Mouse (Mus musculus) bone marrow macrophage, adult 2 months (primary cell): Measurements from ENCODE around the gene Smok2b.

Experiments
- CTCF ChIP-seq: IDR thresholded peaks from 2 replicates; pipeline ENCODE4 v1.5.1; 2012; ENCODE audit warnings: low read depth, mild to moderate bottlenecking, low read length, moderate library complexity
- POLR2A ChIP-seq: IDR thresholded peaks from 2 replicates; pipeline ENCODE4 v1.6.1; 2012; ENCODE audit warnings: mild to moderate bottlenecking, low read depth, low read length, borderline replicate concordance

DNA sequence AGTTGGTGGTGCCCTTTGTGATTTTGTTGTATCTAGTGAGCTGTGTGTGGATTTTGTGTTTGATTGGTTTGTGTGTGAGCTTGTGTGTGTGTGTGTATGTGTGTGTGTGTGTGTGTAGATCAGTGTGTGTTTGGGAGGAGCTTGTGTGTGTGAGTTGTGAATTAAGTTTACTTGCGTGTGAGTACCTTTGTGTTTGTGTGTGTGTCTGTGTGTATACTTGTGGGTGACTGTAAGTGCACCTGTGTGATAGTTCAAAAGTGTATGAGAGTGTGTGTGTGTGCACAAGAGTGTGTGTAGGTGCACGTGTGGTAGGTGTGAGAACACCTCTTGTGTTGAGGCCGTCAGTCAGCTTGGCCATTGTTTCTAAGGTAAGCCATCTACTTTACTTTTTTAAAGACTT, 9.2 kb upstream of the Smok2b start, which contains the start of gene Smok2a:
- TF ChIP-seq CTCF = no peak
- TF ChIP-seq POLR2A = no peak
